Mouse (Mus musculus): ENCODE data around the gene Gm12216.

DNA sequence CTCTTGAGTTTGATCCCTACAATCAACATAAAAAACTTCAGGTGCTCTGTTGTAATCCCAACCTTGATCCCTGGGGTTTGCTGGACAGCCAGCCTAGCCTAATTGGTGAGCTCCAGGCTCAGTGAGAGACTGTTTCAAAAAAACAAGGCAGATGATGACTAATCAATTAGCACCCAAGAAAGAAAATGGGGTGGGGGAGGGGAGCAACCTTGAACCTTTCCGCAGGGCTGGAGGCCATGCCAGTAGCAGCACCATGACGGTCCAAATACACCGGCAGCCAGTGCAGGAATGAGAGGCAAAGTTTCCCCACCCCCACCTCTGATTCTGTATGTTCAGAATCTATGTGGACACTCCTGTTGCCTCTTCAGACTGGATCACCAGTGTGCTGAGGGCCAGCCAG, 69.8 kb downstream of the Gm12216 start:
- no peak for TF ChIP-seq CTCF (IDR thresholded peaks at IDR 0.05; ENCODE audit: low read depth)
- no peak for TF ChIP-seq EP300 (optimal IDR thresholded peaks at IDR 0.05)
